Mouse (Mus musculus): ENCODE results near the gene Mpnd.

Gene Mpnd

GRCm38 (mm10) chr17:56005415-56006061, at the start of gene Mpnd, which contains the start of gene Stap2:
Gene Mpnd, plus strand, starts transcription at chr17:56005711.
Gene Stap2, minus strand, starts transcription at chr17:56005584.
- DNase-seq: peak; percentile 74

GRCm38 (mm10) chr17:55956129-55956528, 49.4 kb upstream of the Mpnd start:
- peak; percentile 88 for DNase-seq

- no peak for DNase-seq
Measured at GRCm38 (mm10) chr17:55956591-55956990, 48.9 kb upstream of the Mpnd start.

GRCm38 (mm10) chr17:55957168-55957567, 48.3 kb upstream of the Mpnd start:
- DNase-seq: peak; percentile 89

GRCm38 (mm10) chr17:55957726-55958583, 47.6 kb upstream of the Mpnd start:
- no peak for DNase-seq

GRCm38 (mm10) chr17:55958584-55958886, 47.0 kb upstream of the Mpnd start:
- no peak for DNase-seq

- DNase-seq: peak; percentile 94
Measured at GRCm38 (mm10) chr17:55958918-55959728, 46.4 kb upstream of the Mpnd start, which contains the start of gene Yju2. Gene Yju2, plus strand, starts transcription at chr17:55959099.

- DNase-seq: no peak
Measured at GRCm38 (mm10) chr17:55959946-55960740, 45.4 kb upstream of the Mpnd start.

GRCm38 (mm10) chr17:55960791-55961190, 44.7 kb upstream of the Mpnd start:
- DNase-seq: no peak

- DNase-seq: no peak
Measured at GRCm38 (mm10) chr17:55961631-55962030, 43.9 kb upstream of the Mpnd start.

GRCm38 (mm10) chr17:55963171-55963570, 42.3 kb upstream of the Mpnd start:
- no peak for DNase-seq

- no peak for DNase-seq
Measured at GRCm38 (mm10) chr17:55964496-55964895, 41.0 kb upstream of the Mpnd start.

- DNase-seq: no peak
Measured at GRCm38 (mm10) chr17:55964996-55965395, 40.5 kb upstream of the Mpnd start.

- no peak for DNase-seq
Measured at GRCm38 (mm10) chr17:55967186-55967585, 38.3 kb upstream of the Mpnd start.

GRCm38 (mm10) chr17:55968210-55968609, 37.3 kb upstream of the Mpnd start:
- peak; percentile 66 for DNase-seq

GRCm38 (mm10) chr17:55969560-55969959, 36.0 kb upstream of the Mpnd start:
- DNase-seq: peak; percentile 74

- DNase-seq: peak; percentile 73
Measured at GRCm38 (mm10) chr17:55969966-55970891, 35.3 kb upstream of the Mpnd start, which contains the start of gene Shd. Gene Shd, plus strand, starts transcription at chr17:55970467.

- DNase-seq: no peak
Measured at GRCm38 (mm10) chr17:55971453-55971852, 34.1 kb upstream of the Mpnd start.

- peak; percentile 90 for DNase-seq
Measured at GRCm38 (mm10) chr17:55976255-55976862, 29.2 kb upstream of the Mpnd start.

GRCm38 (mm10) chr17:55977301-55977700, 28.2 kb upstream of the Mpnd start:
- no peak for DNase-seq
